Mouse (Mus musculus) cerebellum, adult 18-20 months (tissue): ENCODE measurements around the gene Iqub.

ENCODE experiments used
- DNase-seq, 2 experiments: peaks; one replicate each; pipeline ENCODE4 v3.0.0; 2021

The Iqub gene

DNA sequence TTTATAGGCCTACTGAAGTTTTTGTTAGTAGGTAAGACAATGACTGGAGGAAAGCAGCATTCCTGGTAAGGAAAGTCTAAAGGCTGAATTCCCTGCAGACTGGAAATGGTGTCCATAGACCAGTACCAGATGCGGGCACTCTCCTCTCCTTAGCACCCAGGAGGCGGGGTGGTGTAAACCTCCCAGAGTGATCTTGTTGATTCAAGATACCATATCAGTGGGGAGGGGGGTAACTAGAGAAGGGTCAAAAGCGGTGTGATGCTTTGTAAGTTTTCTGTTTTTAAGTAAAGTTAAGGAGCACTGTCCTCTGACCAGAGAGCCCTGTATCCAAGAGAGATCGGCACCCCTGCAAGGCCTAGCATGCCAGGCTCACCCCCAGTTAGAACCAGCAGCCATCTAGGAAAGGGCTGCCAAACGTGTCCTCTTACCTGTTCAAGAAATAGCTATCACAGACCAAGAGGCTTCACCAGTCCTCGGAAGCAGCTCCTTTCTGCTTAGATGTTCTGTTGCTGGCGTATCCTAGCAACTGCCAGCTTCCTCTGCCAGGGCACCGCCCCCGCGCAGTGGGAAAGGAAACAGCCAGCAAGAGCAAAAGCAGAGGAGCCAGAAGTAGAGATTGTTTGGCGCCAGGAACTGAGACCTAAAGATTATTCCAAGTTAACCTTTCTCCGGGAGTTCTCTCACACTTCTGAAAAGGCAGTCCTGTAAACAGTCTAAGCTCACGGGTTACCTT is at the start of gene Iqub:
Gene Iqub, minus strand, starts transcription at position 516 of the 733 bp plus-strand sequence.
- DNase-seq, result peak; percentile 46

DNA sequence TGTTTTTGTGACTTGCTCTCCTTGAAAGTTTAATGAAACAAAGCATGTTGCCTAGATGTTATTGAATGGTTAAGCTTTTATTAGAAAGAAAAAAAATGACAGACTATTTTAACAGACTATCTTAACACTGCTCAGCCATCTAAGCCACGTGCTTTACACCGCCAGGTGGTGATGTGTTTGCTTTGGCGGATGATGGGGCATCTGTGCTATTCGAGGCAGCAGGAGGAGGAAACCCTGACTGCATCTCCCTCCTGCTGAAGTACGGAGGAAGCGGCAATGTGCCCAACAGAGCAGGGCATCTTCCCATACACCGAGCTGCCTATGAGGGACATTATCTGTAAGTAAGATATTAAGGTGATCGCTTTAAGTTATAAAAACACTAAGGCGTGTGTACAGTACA is 49.2 kb upstream of the Iqub start:
- peak; percentile 36 to 44 for DNase-seq

DNA sequence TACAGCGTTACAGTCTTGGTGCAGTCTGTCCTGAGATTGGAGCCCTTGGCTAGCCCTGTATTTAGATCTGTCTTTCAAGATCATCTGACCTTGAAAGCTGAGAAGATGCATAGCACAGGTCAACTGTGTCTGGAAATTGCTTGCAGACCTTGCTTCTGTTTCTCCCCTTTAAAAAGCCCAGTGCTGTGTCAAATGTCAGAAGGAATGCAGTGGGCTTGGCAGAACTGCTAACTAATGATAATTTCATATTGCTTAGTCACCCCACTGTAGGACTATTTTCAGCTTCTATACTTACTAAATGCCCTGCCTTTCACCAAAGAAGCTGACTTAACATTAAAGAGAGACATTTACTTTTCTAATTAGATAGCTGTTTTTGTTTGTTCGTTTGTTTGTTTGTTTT is 40.6 kb upstream of the Iqub start:
- no peak for DNase-seq

DNA sequence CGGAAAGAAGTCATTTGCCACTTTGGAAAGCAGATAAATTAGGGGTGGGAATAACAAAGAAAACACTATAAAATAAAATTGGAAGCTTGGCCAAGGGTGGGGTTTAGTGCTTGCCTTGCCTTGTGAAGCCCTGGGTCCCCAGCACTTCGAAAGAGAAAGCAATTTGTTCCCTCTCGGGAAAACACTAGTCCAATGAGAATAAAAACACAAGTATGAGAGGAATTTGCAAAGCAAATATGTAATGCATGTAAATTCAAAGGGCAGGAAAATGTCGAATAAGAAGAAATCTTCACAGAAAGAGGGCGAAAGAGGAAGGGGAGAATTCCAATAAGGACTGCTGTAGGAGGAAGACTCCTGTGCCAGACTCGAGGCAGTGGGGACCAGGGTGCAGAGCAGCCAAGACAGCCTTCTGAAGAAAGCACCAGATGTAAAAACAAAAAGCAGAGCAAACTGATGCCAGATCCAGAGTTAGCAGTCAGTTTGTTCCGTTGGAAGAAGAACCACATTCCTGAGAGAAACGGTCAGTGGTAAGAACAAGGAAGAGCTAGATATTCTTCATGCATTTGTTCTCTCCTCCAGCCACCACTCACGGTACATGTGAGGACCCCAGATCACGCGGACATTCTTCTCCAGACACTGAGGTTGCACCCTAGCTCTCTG is 39.7 kb upstream of the Iqub start:
- no peak for DNase-seq

DNA sequence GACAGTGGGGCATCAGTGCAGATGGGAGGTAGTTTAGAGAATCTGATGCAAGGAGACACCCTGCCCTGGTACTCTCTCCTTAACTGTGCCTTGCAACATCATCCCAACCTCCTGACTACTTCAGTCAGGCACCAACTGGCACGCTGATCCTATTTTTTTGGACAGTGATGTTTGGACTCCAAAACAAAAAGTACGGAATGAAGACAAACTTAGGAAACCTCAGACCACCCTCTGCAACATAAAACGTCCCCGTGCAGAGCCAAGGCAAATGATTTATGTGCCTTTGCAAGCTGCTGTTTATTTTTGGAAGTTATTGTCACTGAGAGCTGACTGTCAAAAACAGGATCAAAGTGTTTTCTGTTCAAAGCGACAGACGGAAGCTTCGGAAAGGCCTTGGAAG is 37.2 kb upstream of the Iqub start:
- no peak for DNase-seq

DNA sequence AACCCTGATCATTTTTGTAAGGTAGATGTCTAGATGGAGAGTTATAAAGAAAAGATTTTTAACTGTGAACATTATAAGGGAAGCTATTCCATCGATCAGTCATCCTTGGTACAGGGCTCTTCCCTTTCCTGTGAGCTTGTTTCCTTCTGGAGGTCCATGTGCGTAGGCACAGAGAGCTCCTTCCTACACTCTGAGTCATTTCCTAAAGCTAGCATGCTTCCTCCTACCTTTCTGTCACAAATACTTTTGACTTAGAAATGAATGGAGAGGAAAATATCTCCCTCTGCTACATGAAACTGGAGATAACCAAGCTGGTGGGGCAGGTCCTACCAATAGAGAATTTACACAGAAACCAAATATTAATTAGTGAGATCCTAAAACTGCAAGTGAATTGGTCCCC is 34.9 kb upstream of the Iqub start:
- DNase-seq, result no peak

DNA sequence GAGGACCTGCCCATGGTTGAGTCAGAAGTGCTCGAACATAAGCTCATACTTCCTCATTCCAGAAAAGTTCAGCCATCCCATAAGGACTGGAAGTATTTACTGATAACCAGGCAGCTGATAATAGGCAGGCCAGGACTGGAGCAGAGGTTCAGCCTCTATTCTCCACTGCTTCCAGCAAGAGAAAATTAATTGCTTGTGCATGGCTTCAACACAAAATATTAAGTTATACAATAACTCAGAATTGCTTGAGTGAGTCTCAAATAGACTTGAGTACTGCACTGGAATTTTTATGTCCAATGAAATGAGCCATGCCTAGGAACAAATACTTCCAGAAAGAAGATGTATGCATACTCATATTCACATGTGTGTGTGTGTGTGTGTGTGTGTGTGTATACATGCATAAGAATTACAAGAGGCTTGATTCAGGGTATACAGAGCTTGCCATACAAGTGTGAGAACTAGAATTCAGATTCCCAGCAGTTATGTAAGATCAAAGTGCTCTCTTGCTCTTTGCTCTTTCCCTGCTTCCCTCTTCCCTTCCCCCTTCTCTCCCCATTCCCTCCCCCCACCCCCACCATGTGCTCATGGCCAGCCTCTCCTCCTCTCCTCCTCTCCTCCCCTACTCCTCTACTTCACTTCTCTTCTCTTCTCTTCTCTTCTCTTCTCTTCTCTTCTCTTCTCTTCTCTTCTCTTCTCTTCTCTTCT is 32.0 kb upstream of the Iqub start:
- DNase-seq, result no peak

DNA sequence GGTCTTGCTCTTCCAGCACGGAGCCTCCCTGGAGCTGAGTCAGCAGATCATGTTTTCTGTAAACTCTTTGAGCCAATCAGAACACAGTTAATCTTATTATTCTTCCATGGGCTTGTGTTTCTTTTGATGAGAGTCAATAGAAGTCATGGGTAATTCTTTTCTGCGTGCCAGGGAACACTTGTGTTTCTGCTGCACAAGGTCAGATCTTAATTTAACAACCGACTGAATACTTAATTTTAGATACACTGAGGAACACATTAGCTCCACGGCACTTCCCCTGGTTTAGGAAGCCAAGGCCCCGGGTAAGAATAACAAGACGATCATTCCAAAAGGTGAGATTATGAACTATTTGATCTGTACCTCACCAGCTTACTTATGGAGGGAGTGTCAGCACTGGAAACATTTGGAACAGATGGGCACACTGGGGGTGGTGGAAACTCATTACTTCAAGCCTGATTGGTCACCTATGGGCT is 28.3 kb upstream of the Iqub start:
- peak; percentile 45 to 48 for DNase-seq

DNA sequence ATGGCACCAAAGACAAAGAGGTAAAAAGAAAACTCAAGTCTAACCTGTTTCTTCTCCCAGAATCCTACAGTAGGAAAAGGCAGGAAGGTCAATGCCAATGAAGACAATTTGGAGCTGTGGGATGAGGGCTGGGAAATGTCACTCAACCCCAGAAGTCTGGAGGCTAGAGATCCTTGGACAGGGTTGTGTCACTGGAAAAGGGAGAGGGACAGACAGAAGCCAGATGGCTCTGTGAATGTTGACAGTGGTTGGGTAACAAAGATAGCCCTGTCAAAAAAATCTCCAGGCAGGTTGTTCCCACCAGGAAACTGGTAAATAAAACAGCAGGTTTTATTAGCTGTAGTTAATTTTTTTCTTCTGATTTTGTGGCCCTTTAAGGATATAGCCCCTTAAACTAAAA is 27.5 kb upstream of the Iqub start:
- DNase-seq, result peak; percentile 27 to 33

DNA sequence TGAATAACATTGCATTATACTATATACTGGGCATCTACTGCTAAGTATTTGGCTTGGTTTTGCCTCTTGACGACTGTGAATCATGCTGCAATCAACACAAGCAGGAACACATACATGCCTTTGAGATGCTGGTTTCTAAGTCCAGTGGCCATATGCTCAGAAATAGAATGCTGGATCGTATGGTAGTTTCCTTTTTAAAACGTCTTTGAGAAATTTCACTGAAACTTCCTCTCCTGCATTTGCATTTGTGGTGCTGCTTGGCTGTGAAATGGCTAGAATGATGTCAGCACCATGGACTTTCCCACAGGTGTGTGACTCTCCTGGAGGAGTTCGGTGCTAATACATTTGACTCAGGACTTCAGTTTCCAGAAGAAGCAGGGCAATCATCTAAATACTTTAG is 25.2 kb upstream of the Iqub start:
- DNase-seq, result no peak

DNA sequence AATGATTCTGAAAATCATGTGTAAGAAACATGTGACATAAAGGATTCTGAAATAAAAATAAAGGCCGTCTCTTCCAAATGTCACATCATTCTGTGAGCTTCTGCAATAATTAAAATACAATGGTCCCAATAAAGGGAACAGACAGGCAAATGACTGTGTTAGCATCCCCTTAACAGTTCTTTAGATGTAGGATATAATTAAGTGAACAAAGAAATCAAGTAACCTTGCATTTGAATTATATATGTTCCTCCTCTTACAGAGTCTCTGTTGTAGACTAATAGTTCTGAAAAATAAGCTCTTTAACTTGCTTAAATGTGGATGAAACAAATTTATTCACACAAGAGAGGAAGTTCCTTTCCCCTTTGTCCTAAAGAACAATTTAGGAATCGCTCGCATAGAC is 23.6 kb upstream of the Iqub start:
- no peak for DNase-seq

DNA sequence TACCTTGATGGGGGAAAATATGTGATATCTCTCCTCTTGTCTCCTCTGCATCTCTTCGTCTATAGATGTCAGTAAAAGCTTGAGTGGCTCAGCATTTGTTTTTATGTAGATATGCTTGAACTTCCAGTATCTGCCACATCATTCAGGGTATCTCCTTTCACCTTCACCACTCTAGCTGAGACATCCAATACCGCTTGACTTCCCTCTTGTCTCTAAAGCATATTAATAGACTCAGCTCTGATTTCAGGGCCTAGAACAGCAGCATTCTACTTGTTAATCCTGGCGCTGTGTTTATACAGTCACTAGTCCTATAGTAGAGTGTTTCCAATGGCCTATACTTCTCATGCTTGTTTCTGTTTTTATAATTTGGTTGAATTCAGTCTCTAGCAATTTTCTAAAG is 17.9 kb upstream of the Iqub start:
- no peak for DNase-seq

DNA sequence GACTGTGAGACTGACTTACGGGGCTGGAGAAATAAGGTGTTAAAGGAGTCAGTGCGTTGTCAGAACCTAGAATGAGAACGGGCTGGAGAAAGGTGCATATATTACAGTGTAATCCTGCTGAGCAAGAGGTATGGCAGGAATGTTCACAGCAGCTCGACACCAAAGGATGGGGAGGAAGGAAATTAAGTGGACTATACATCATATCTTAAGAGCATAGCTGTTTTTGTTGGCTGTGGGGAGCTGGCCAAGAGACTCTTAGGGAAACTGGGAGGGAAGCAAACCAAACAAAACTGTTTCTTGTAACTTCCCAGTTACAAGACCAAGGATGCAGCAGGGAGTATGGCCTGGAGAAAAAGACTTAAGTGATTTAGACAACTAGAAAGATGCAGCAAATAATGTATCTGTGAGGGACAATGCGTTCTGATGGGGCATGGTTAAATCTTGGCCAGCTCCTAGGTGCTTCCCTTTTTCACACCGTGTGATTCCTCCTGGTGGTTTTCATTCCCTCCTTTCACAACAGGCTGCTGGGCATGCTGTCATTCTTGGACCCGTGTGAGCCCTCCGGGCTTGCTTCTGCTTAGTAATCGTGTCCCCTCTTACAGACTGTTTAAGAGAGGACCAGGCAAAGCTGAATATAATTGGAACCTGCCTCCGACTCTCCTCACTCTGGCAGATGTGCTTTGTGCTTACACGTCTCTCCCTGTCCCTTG is 16.0 kb upstream of the Iqub start:
- peak in 1 of 2 experiments; percentile 27 for DNase-seq

DNA sequence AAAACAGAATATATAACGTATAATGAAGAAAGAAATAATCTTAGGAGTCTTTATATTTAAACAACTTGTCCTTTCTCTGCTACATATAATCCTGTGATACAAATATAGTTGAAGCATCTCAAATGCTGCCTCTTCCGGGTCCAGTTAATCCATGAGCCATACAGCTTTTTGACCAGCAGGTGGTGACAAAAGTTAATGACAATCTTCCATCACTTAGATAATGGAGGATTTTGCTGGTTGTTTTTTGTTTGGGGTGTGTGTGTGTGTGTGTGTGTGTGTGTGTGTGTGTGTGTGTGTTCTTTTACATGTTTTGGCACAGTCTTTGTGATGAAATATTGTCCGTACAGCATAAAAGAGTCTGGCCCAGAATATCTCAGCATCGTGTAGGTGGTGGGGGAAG is 15.3 kb upstream of the Iqub start:
- DNase-seq, result peak; percentile 62 to 69

DNA sequence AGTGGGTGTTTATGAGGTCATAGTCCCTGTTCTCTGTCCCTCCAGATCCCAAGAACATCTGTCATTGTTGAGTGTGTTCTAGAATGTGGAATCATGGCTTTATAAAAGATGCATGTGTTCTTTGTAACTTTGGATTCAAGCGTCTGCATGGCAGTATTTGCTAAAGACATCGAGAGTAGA is 13.1 kb upstream of the Iqub start, which contains the start of gene Asb15:
Gene Asb15, plus strand, starts transcription at position 81 of the 180 bp plus-strand sequence.
- DNase-seq, result peak in 1 of 2 experiments; percentile 18

DNA sequence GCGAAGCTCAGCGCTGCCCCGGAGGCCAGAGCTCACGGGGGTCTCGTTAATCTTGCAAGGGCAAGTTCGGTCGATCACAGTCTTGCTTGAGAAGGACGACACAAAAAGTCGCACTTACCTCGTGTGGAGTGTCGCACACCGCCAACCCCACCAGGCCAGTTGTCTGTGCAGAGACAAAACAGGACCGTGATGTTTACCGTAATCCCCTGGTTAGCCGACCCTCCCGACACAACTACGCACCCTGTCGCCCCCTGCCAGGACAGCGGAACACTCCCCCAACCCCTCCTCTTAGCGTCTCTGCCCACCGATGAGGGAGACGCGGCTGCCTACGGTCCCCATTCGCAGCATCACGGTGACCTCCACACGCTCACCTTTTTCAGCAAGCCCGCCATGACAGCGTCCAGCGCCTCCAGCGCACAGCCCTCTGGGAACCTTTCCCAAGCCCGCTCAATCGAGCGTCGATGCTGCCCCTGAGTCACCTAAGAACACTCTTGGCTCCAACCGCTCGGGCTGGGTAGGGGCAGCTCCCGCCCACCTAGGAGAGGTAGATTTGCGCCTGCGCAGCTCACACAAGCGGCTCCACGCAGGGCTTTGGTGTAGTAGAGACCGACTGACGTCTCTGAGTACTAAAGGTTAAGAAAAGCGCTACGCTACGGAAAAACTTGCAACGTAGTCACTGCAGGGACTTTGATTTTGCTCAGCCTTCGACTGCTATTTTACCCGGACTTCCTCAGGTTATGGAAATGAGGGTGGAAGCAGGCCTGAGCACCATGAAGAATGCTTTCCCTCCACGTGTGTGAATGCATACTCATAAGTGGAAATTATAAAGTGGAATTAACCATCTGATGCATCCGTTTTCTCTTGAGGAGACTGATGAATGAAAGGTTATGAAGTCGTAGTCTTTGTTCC is 12.5 kb upstream of the Iqub start, which contains the start of gene Ndufa5:
Gene Ndufa5, minus strand, starts transcription at position 859 of the 909 bp plus-strand sequence.
- DNase-seq, result peak; percentile 93 to 95

DNA sequence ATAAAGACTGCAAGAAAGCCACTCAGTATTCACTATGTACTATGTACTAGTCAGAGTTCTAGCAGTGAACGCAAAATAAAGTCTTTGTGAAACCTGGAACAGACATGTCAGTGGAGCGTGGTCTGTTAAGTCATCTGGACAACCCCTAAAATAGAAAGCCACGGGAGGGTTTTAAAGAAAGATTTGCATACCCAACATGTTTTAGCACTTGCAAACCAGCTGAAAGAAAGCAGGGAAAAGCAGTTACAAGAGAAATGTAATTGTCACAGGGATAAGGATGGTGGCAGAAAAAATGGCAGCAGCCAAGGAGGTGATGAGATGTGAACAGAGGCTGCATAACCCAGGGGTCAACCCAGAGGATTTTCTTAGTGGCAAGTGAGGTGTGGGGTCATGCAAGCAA is 10.8 kb upstream of the Iqub start:
- no peak for DNase-seq

DNA sequence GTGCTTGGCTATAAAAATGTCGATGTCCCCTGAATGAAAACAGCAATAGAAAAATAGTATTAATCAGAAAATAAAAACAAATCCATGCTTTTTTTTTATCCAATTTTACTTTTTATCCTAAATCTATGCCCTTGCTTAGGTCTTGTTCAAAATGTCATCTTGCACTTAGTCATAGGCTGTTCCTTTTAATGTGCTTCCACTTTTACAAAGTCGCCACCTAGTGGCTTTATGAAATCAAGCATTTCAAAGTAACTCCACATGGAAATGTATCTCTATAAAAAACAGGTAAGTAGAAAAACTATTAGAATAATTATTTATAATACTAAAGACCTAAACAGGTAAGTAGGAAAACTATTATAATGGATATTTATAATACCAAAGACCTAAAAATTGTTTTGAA is 1.3 kb upstream of the Iqub start:
- no peak for DNase-seq

DNA sequence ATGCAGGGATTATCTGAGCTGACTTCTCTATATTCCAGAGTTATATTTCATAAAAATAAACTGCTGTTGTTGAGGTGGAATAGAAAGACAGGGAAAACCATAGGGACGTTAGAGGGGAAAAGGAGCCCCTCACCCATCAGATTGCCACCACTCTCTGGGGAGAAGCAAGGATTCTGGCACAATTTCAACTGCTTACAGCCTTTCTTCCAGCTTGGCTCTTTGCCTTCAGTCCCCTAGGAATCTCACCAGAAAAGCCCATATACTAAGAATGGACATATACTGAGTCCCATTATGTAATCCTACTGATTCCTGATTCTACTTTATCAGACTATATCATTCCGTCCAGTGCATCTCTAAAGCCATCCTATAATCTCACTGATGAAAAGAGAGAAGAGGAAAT is 10.7 kb downstream of the Iqub start:
- no peak for DNase-seq

DNA sequence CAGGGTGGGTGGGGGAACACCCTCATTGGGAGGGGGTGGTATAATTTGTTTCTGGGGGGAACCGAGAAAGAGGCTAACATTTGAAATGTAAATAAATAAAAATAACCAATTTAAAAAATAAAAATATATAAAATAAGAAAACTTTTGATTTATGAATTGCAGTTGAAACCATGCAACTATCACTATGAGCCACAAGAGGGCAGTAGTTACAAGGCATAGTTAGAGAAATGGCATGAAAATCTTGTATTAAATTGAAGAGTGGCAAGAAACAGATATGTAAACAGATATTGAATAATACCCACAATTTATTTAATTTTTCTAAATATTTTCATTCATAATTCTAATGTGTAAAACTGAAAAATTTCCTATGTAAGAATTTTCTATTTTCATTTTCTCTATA is 24.5 kb downstream of the Iqub start:
- no peak for DNase-seq

DNA sequence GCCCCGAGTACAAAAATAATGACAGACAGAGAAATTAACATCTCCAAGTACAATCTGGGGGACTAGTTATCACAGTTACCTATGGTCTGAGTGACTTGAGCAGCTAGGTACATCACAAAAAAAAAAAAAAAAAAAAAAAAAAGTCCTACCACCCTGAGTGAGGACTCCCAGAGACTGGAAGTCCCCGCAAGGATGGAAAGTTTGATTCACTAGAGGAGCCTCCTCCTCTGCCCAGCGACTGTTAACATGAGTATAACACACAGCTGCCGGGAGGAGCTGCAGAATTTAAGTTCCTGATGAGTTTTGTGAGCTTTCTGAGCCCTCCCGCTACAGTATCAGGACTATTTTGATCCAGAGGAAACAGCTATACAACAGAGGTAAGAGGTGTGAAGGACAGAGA is 28.3 kb downstream of the Iqub start:
- DNase-seq, result no peak

DNA sequence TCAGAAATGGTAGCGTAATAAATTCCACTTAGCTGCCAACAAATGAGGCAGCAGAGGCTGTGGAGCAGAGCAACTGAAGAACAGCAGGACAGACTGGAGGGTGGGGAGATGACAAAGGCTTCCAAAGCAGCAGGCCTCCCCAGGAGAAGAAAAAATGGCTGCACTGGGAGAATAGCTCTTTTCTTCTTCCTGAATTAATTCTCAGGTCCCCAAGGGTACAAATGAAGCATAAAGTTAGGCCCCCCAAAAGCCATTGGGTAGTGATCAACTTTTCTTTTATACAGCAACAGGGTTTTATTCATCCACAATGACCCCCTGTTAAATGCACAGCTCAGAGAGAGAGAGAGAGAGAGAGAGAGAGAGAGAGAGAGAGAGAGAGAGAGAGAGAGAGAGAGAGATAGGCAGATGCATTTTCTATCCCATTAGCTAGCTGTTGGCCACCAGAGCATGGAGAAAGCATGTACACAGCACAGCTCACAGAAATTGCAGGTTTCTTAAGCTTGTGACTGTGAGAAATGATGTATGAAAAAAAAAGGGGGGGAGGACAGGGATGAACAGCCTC is 44.2 kb downstream of the Iqub start:
- DNase-seq, result no peak
